Mouse (Mus musculus): ENCODE data around the gene Igfl3. TPM values are rescaled to one million over a fixed set of nuclear protein-coding genes. Genes with fewer than 3 reads are reported as not detected.

The Igfl3 gene
- total RNA-seq (2021) = not detected
- long read RNA-seq, experiment 1 = 0 reads
- long read RNA-seq, experiment 2 = 0 reads

- no peak for DNase-seq
Measured at GRCm38 (mm10) chr7:18176194-18176593, at the start of gene Igfl3. Igfl3 (plus strand) TSS chr7:18176494.

- peak; percentile 11 for DNase-seq
Measured at GRCm38 (mm10) chr7:18210938-18211337, 34.6 kb downstream of the Igfl3 start.

- no peak for DNase-seq
Measured at GRCm38 (mm10) chr7:18214699-18215098, 38.4 kb downstream of the Igfl3 start.

Other genes with a start within 250 kb of the Igfl3 start
- gene Ceacam11, start 204.4 kb upstream of the Igfl3 start, total RNA-seq (2021) = not detected
- gene Ceacam13, start 166.6 kb upstream of the Igfl3 start, total RNA-seq (2021) = not detected
- not detected for gene Ceacam12, start 110.6 kb upstream of the Igfl3 start, total RNA-seq (2021)
- gene Mill1, start 68.9 kb downstream of the Igfl3 start, total RNA-seq (2021) = not detected
- gene Psg18, start 178.5 kb downstream of the Igfl3 start, total RNA-seq (2021) = not detected